16 mouse cellular contexts compared by ENCODE assay signal in genomic region chr2:35244241-35244640, GRCm38 (mm10).
"Had no signal": no experiment of that assay in that cellular context is flagged by ENCODE, and none has a peak within 500 bp of the region (broad histone marks: within the 10 kb centered on the region; RNA-seq: fewer than 3 reads in every experiment).

No protein-coding gene starts in this region.

- H3K27ac ChIP-seq: layer of hippocampus, adult 2 months; limb, embryonic 13.5 days; liver, embryonic 14.5 days; midbrain, embryonic 12.5 days; neural tube, embryonic 12.5 days had no signal

- DNase-seq: kidney, adult 11 months; kidney, postnatal 36 days; left cerebral cortex, postnatal 4 days; lung, adult 18-20 months; lung, postnatal 36 days; retina, postnatal 1 day; right cerebral cortex, postnatal 4 days; spleen, adult 18-20 months; thymus, adult 18-20 months; thymus, postnatal 14 days had no signal

- H3K4me2 ChIP-seq: limb, embryonic 13.5 days; midbrain, embryonic 12.5 days; neural tube, embryonic 12.5 days had no signal

- H3K27me3 ChIP-seq: megakaryocyte, embryonic 14.5 days; midbrain, embryonic 12.5 days; neural tube, embryonic 12.5 days had no signal

- H3K36me3 ChIP-seq: limb, embryonic 13.5 days; midbrain, embryonic 12.5 days; neural tube, embryonic 12.5 days had no signal

- H3K4me1 ChIP-seq: limb, embryonic 13.5 days; midbrain, embryonic 12.5 days; neural tube, embryonic 12.5 days had no signal

- H3K4me3 ChIP-seq: layer of hippocampus, adult 2 months; limb, embryonic 13.5 days; megakaryocyte, embryonic 14.5 days; midbrain, embryonic 12.5 days; neural tube, embryonic 12.5 days had no signal

- H3K9ac ChIP-seq: limb, embryonic 13.5 days; liver, embryonic 14.5 days; midbrain, embryonic 12.5 days; neural tube, embryonic 12.5 days had no signal

- H3K9me3 ChIP-seq: limb, embryonic 13.5 days; megakaryocyte, embryonic 14.5 days; midbrain, embryonic 12.5 days; neural tube, embryonic 12.5 days had no signal
